Mouse (Mus musculus): ENCODE data around the gene Eef1a1.

DNA sequence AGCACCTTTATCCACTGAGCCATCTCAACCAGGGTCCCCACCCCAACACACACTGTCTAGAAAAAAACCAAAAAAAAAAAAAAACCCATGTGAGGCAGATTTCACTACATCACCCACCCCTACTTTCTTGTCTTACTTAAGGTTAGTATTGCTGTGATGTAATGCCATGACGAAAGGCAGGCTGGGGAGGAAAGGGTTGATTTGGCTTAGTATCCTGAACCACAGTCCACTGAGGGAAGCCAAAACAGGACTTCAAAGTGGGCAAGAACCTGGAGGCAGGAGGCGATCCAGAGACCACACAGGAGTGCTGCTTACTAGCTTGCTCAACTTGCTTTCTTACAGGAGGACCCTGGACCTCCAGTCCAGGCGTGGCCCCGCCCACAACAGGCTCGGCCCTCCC is 38.5 kb downstream of the Eef1a1 start:
- TF ChIP-seq CTCF (IDR thresholded peaks at IDR 0.05; ENCODE audit: low read depth) (no peak), EP300 (IDR thresholded peaks at IDR 0.05; ENCODE audit: low read depth) (no peak)
